Mouse (Mus musculus) ES-E14 (cell line): Measurements from ENCODE around the gene Dph2. TPM values are rescaled to one million over a fixed set of nuclear protein-coding genes. Genes with fewer than 3 reads are reported as not detected.

Source experiments
- DNase-seq: peaks from one replicate; pipeline ENCODE4 v3.0.0-alpha.2; 2013; ENCODE audit warnings: low read depth, low spot score
- H3K27ac ChIP-seq: 2 replicates; pipeline ENCODE4 v1.5.1; 2012; ENCODE audit warnings: low read depth, mild to moderate bottlenecking, low read length, moderate library complexity, mixed read lengths; ENCODE audit not compliant: poor library complexity, insufficient read depth, severe bottlenecking
- H3K36me3 ChIP-seq: 2 replicates; pipeline ENCODE4 v1.6.1; 2012; ENCODE audit warnings: mild to moderate bottlenecking, low read length, moderate library complexity, mixed read lengths; ENCODE audit not compliant: control insufficient read depth, poor library complexity, insufficient read depth, severe bottlenecking
- H3K4me1 ChIP-seq, 2 experiments: fragments of 150-350 bp in 1 of 2; sonication (generic) in 1 of 2; 2 replicates each; pipeline ENCODE4 v1.6.1; 2012; ENCODE audit warnings: low read length in 2 of 2, mild to moderate bottlenecking in 1 of 2, mixed read lengths in 1 of 2; ENCODE audit not compliant: control insufficient read depth in 2 of 2, insufficient read depth in 2 of 2, poor library complexity in 1 of 2
- H3K4me3 ChIP-seq, 2 experiments: fragments of 150-350 bp in 1 of 2; sonication (generic) in 1 of 2; 2 replicates each; pipeline ENCODE4 v1.5.1; 2012; ENCODE audit warnings: low read length in 2 of 2, low read depth in 1 of 2, mild to moderate bottlenecking in 1 of 2, mixed read lengths in 1 of 2; ENCODE audit not compliant: insufficient read depth in 1 of 2, poor library complexity in 1 of 2, severe bottlenecking in 1 of 2
- H3K9ac ChIP-seq: 2 replicates; pipeline ENCODE4 v1.6.1; 2012; ENCODE audit warnings: low read depth, mild to moderate bottlenecking, low read length, mixed read lengths; ENCODE audit not compliant: poor library complexity, insufficient read depth, severe bottlenecking
- H3K9me3 ChIP-seq: fragments of 150-350 bp; sonication (generic); 2 replicates; pipeline ENCODE4 v1.6.1; 2012; ENCODE audit warnings: low read depth, mild to moderate bottlenecking, low read length; ENCODE audit not compliant: control insufficient read depth, insufficient read depth
- CHD2 ChIP-seq: IDR thresholded peaks from 2 replicates; pipeline ENCODE4 v1.6.1; 2014; ENCODE audit warnings: mild to moderate bottlenecking, low read depth, low read length, inconsistent platforms
- HCFC1 ChIP-seq: IDR thresholded peaks from 2 replicates; pipeline ENCODE4 v1.6.1; 2012; ENCODE audit warnings: low read length, inconsistent platforms, borderline replicate concordance; ENCODE audit not compliant: insufficient read depth
- MAFK ChIP-seq: IDR thresholded peaks from 2 replicates; pipeline ENCODE4 v1.6.1; 2014; ENCODE audit warnings: mild to moderate bottlenecking, low read depth, low read length, inconsistent platforms; ENCODE audit not compliant: insufficient read depth
- ZC3H11A ChIP-seq: IDR thresholded peaks from 2 replicates; pipeline ENCODE4 v1.6.1; 2012; ENCODE audit warnings: low read depth, mild to moderate bottlenecking, inconsistent platforms, low read length, borderline replicate concordance
- ZNF384 ChIP-seq: IDR thresholded peaks from 2 replicates; pipeline ENCODE4 v1.6.1; 2012; ENCODE audit warnings: low read depth, low read length, inconsistent platforms
- in situ Hi-C, 2 experiments: fragments of 600-800 bp; cut with MboI; formaldehyde crosslinking; loops; one replicate each; pipeline ENCODE4 v1.15.1; 2025; ENCODE audit warnings: low sequenced_read_pairs in 2 of 2, inconsistent platforms in 1 of 2; ENCODE audit not compliant: unreplicated experiment in 2 of 2
- total RNA-seq: library from RNA; depleted of rRNA; stranded (reverse); fragments of 300-350 nt; gene quantifications from 2 replicates; pipeline ENCODE4 v1.2.3, GENCODE M21; 2012

Dph2 gene
- total RNA-seq, 1 experiment, result 25.1 TPM

GRCm38 (mm10) chr4:117929391-117929881, 37.6 kb upstream of the Dph2 start, which contains the start of gene Artn:
Gene Artn (minus strand): TSS chr4:117929763.
- H3K4me1 ChIP-seq, result peaks cover 0 to 2% of the 10 kb centered on the region in 2 experiments; a peak in 1 of 4 replicates
- H3K9me3 ChIP-seq, result no peaks in the 10 kb centered on the region
- in situ Hi-C loops, result no loop called here
- H3K27ac ChIP-seq, result no peak within 1 kb of the TSS; the same call in 1 of the 2 replicates
- peaks cover 9% of the 10 kb centered on the region; the same call in 1 of the 2 replicates for H3K36me3 ChIP-seq
- H3K9ac ChIP-seq, result peak within 1 kb of the TSS; percentile 78
- TF ChIP-seq MAFK (no peak), ZC3H11A (no peak), CHD2 (no peak), ZNF384 (no peak), HCFC1 (no peak)
- peak within 1 kb of the TSS; percentile 72 to 75 for H3K4me3 ChIP-seq
- no peak for DNase-seq

DNA sequence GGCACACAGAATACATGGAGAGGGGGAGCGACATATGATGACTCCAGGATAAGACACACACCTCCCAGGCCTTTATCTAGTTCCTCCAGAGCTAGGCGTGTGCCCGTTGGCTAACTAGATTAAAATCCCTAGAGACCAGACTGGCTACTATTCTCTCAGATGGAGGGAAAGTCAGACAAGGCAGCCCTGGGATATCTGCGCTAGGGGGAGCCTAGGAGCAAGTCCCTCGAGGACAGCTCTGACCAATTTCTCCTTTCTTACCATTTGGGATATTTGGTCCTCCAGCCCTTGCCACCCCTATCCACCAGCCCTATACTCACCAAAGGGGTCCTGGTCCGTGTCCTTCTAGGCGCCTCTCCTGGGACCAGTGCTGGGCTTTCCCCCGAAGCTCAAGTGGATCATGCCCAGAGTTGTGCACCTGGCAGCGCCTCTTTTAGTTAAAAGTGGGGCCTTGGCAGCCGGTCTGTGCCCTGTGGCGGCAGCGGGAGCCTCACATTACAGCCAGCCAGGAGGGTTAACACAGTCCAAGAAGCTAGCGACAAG, 36.9 kb upstream of the Dph2 start:
- in situ Hi-C loops, result no loop called here
- TF ChIP-seq ZC3H11A, result no peak
- TF ChIP-seq MAFK, result no peak
- H3K27ac ChIP-seq, result no peak overlapping the region

GRCm38 (mm10) chr4:117928234-117928633, 36.4 kb upstream of the Dph2 start:
- Histone ChIP-seq H3K27ac (no peak overlapping the region), H3K4me3 (no peak overlapping the region)
- no peak for DNase-seq

More for the DNA sequence above, 36.9 kb upstream of the Dph2 start:
- Histone ChIP-seq H3K4me1 (peaks cover 0 to 2% of the 10 kb centered on the region in 2 experiments; a peak in 1 of 4 replicates), H3K4me3 (peak overlapping the region; percentile 72 to 75), H3K36me3 (peaks cover 9% of the 10 kb centered on the region; the same call in 1 of the 2 replicates), H3K9me3 (no peaks in the 10 kb centered on the region), H3K9ac (peak overlapping the region; percentile 78)
- DNase-seq, result no peak

GRCm38 (mm10) chr4:117926545-117927482, 35.0 kb upstream of the Dph2 start:
- in situ Hi-C loops, result no loop called here
- no peaks in the 10 kb centered on the region for H3K9me3 ChIP-seq
- peaks cover 2% of the 10 kb centered on the region; the same call in 1 of the 2 replicates for H3K36me3 ChIP-seq
- peaks cover 0 to 2% of the 10 kb centered on the region in 2 experiments; a peak in 1 of 4 replicates for H3K4me1 ChIP-seq
- peak overlapping the region; percentile 57 to 68 for H3K4me3 ChIP-seq
- H3K27ac ChIP-seq, result no peak overlapping the region
- peak overlapping the region; percentile 48 for H3K9ac ChIP-seq
- TF ChIP-seq CHD2, result no peak
- no peak for TF ChIP-seq HCFC1
- TF ChIP-seq ZNF384, result no peak
- TF ChIP-seq MAFK, result no peak
- no peak for TF ChIP-seq ZC3H11A
- no peak for DNase-seq

More at GRCm38 (mm10) chr4:117928234-117928633, 36.4 kb upstream of the Dph2 start:
- H3K9me3 ChIP-seq, result no peaks in the 10 kb centered on the region
- peaks cover 0 to 2% of the 10 kb centered on the region in 2 experiments; a peak in 1 of 4 replicates for H3K4me1 ChIP-seq
- no peak overlapping the region for H3K9ac ChIP-seq
- peaks cover 8% of the 10 kb centered on the region; the same call in 1 of the 2 replicates for H3K36me3 ChIP-seq
- in situ Hi-C loops, result no loop called here
- TF ChIP-seq CHD2, result no peak
- TF ChIP-seq MAFK, result no peak
- no peak for TF ChIP-seq ZNF384
- TF ChIP-seq HCFC1, result no peak
- TF ChIP-seq ZC3H11A, result no peak
